Mouse (Mus musculus) mesoderm, embryonic 11.5 days (tissue): ENCODE measurements at regions not wholly inside any gene's neighbourhood (a gene's known extent, or its start where the extent isn't known, plus 50 kb on each side); places are given as distances from the start of the nearest gene placed in this dataset.
"Not testable (repeated sequence)": the region's sequence is repeated elsewhere in the genome, so short reads cannot be mapped to it uniquely, and the experiment has no call there.

ENCODE experiments used
- DNase-seq: peaks from one replicate; pipeline ENCODE4 v3.0.0-alpha.2; 2012; ENCODE audit warnings: low read depth, low spot score

GRCm38 (mm10) chr2:67107274-67107673 is 306.3 kb upstream of the Gm21830 start:
- no peak for DNase-seq

- DNase-seq: not testable (repeated sequence)
Measured at GRCm38 (mm10) chr2:67089418-67089817, 304.7 kb upstream of the Scn7a start.

- peak; percentile 32 for DNase-seq
Measured at GRCm38 (mm10) chr2:67068944-67069343, 284.2 kb upstream of the Scn7a start.
